Mouse (Mus musculus): ENCODE measurements around the gene Hint2. TPM values are rescaled to one million over a fixed set of nuclear protein-coding genes. Genes with fewer than 3 reads are reported as not detected.

The Hint2 gene
- polyA plus RNA-seq, 1 experiment = 71.6 TPM

GRCm38 (mm10) chr4:43634621-43635374 lies 21.5 kb downstream of the Hint2 start:
- DNase-seq = peak; percentile 4
- H3K4me3 ChIP-seq (replicated peaks; ENCODE audit: extremely low read depth, low read depth, low read length) = no peak overlapping the region
- no peak for TF ChIP-seq POLR2A (IDR thresholded peaks at IDR 0.05; ENCODE audit: borderline replicate concordance, extremely low read depth, low read depth, low read length)
- no peak for TF ChIP-seq CTCF (IDR thresholded peaks at IDR 0.05; ENCODE audit: insufficient read depth, low read length)
- WGBS = 80% methylated on average over 7 of the region's 7 CpGs
- H3K4me1 ChIP-seq (ENCODE audit: control insufficient read depth, insufficient read depth, low read length) = peaks cover 4% of the 10 kb centered on the region; the same call in 1 of the 2 replicates

GRCm38 (mm10) chr4:43633736-43634135 lies 22.5 kb downstream of the Hint2 start:
- no peak for DNase-seq
- 76% methylated on average over 2 of the region's 2 CpGs for WGBS
- Histone ChIP-seq H3K4me3 (replicated peaks; ENCODE audit: extremely low read depth, low read depth, low read length) (no peak overlapping the region), H3K4me1 (ENCODE audit: control insufficient read depth, insufficient read depth, low read length) (peaks cover 4% of the 10 kb centered on the region; the same call in 1 of the 2 replicates)
- no peak for TF ChIP-seq CTCF (IDR thresholded peaks at IDR 0.05; ENCODE audit: insufficient read depth, low read length)
- TF ChIP-seq POLR2A (IDR thresholded peaks at IDR 0.05; ENCODE audit: borderline replicate concordance, extremely low read depth, low read depth, low read length) = no peak

GRCm38 (mm10) chr4:43633296-43633695 lies 23.0 kb downstream of the Hint2 start:
- no peak for DNase-seq
- WGBS = 89% methylated on average over 8 of the region's 8 CpGs

GRCm38 (mm10) chr4:43631956-43632920 lies 24.0 kb downstream of the Hint2 start:
- WGBS = 65% methylated on average over 42 of the region's 42 CpGs
- TF ChIP-seq POLR2A (IDR thresholded peaks at IDR 0.05; ENCODE audit: borderline replicate concordance, extremely low read depth, low read depth, low read length) = no peak
- no peak for TF ChIP-seq CTCF (IDR thresholded peaks at IDR 0.05; ENCODE audit: insufficient read depth, low read length)
- DNase-seq = no peak
- Histone ChIP-seq H3K4me1 (ENCODE audit: control insufficient read depth, insufficient read depth, low read length) (peaks cover 4% of the 10 kb centered on the region; the same call in 1 of the 2 replicates), H3K4me3 (replicated peaks; ENCODE audit: extremely low read depth, low read depth, low read length) (peak overlapping the region; percentile 62)

More at GRCm38 (mm10) chr4:43633296-43633695, 23.0 kb downstream of the Hint2 start:
- Histone ChIP-seq H3K4me1 (ENCODE audit: control insufficient read depth, insufficient read depth, low read length) (peaks cover 4% of the 10 kb centered on the region; the same call in 1 of the 2 replicates), H3K4me3 (replicated peaks; ENCODE audit: extremely low read depth, low read depth, low read length) (no peak overlapping the region)
- TF ChIP-seq CTCF (IDR thresholded peaks at IDR 0.05; ENCODE audit: insufficient read depth, low read length) (no peak), POLR2A (IDR thresholded peaks at IDR 0.05; ENCODE audit: borderline replicate concordance, extremely low read depth, low read depth, low read length) (no peak)

GRCm38 (mm10) chr4:43631046-43631955 lies 25.0 kb downstream of the Hint2 start, which contains the start of gene Npr2:
TSS of gene Npr2 (plus strand) at chr4:43631935.
- Histone ChIP-seq H3K4me3 (replicated peaks; ENCODE audit: extremely low read depth, low read depth, low read length) (peak within 1 kb of the TSS; percentile 62), H3K4me1 (ENCODE audit: control insufficient read depth, insufficient read depth, low read length) (peaks cover 4% of the 10 kb centered on the region; the same call in 1 of the 2 replicates)
- WGBS = 2% methylated on average over 58 of the region's 70 CpGs
- TF ChIP-seq POLR2A (IDR thresholded peaks at IDR 0.05; ENCODE audit: borderline replicate concordance, extremely low read depth, low read depth, low read length) = no peak; the same call in 1 of the 2 replicates
- TF ChIP-seq CTCF (IDR thresholded peaks at IDR 0.05; ENCODE audit: insufficient read depth, low read length) = no peak
- DNase-seq = peak; percentile 63

GRCm38 (mm10) chr4:43630671-43631045 lies 25.6 kb downstream of the Hint2 start:
- 37% methylated on average over 5 of the region's 5 CpGs for WGBS
- H3K4me3 ChIP-seq (replicated peaks; ENCODE audit: extremely low read depth, low read depth, low read length) = no peak overlapping the region
- H3K4me1 ChIP-seq (ENCODE audit: control insufficient read depth, insufficient read depth, low read length) = peaks cover 4% of the 10 kb centered on the region; the same call in 1 of the 2 replicates
- DNase-seq = no peak
- TF ChIP-seq CTCF (IDR thresholded peaks at IDR 0.05; ENCODE audit: insufficient read depth, low read length) (no peak), POLR2A (IDR thresholded peaks at IDR 0.05; ENCODE audit: borderline replicate concordance, extremely low read depth, low read depth, low read length) (no peak)

GRCm38 (mm10) chr4:43630030-43630581 lies 26.2 kb downstream of the Hint2 start:
- peaks cover 4% of the 10 kb centered on the region; the same call in 1 of the 2 replicates for H3K4me1 ChIP-seq (ENCODE audit: control insufficient read depth, insufficient read depth, low read length)
- TF ChIP-seq CTCF (IDR thresholded peaks at IDR 0.05; ENCODE audit: insufficient read depth, low read length) (peak; percentile 69), POLR2A (IDR thresholded peaks at IDR 0.05; ENCODE audit: borderline replicate concordance, extremely low read depth, low read depth, low read length) (no peak)
- WGBS = 7% methylated on average over 5 of the region's 5 CpGs
- peak; percentile 67 for DNase-seq
- H3K4me3 ChIP-seq (replicated peaks; ENCODE audit: extremely low read depth, low read depth, low read length) = no peak overlapping the region

GRCm38 (mm10) chr4:43629106-43629817 lies 27.0 kb downstream of the Hint2 start:
- WGBS = 41% methylated on average over 20 of the region's 20 CpGs
- DNase-seq = no peak

More at GRCm38 (mm10) chr4:43629106-43629817, 27.0 kb downstream of the Hint2 start:
- peaks cover 4% of the 10 kb centered on the region; the same call in 1 of the 2 replicates for H3K4me1 ChIP-seq (ENCODE audit: control insufficient read depth, insufficient read depth, low read length)
- H3K4me3 ChIP-seq (replicated peaks; ENCODE audit: extremely low read depth, low read depth, low read length) = no peak overlapping the region
- no peak for TF ChIP-seq POLR2A (IDR thresholded peaks at IDR 0.05; ENCODE audit: borderline replicate concordance, extremely low read depth, low read depth, low read length)
- TF ChIP-seq CTCF (IDR thresholded peaks at IDR 0.05; ENCODE audit: insufficient read depth, low read length) = no peak
